Mouse (Mus musculus): ENCODE measurements at regions not wholly inside any gene's neighbourhood (a gene's known extent, or its start where the extent isn't known, plus 50 kb on each side); places are given as distances from the start of the nearest gene placed in this dataset.
A peak's percentile ranks its signal among the peaks of the same experiment; 100 is the strongest.

- DNase-seq (ENCODE audit: low spot score in 2 of 2), result no peak
These were observed 452.7 kb downstream of the Rps24 start for GRCm38 (mm10) chr14:24939476-24940200.

GRCm38 (mm10) chr14:24945716-24946115, 458.8 kb downstream of the Rps24 start:
- DNase-seq (ENCODE audit: low spot score in 2 of 2), result no peak

GRCm38 (mm10) chr14:24947084-24947483, 460.2 kb downstream of the Rps24 start:
- no peak for DNase-seq (ENCODE audit: low spot score in 2 of 2)

GRCm38 (mm10) chr14:24955891-24956410, 469.0 kb downstream of the Rps24 start:
- DNase-seq (ENCODE audit: low spot score in 2 of 2), result no peak

- no peak for DNase-seq (ENCODE audit: low spot score in 2 of 2)
These were observed 469.7 kb downstream of the Rps24 start for GRCm38 (mm10) chr14:24956528-24957210.

GRCm38 (mm10) chr14:24957392-24957791, 470.5 kb downstream of the Rps24 start:
- no peak for DNase-seq (ENCODE audit: low spot score in 2 of 2)

- DNase-seq (ENCODE audit: low spot score in 2 of 2), result no peak
These were observed 471.9 kb downstream of the Rps24 start for GRCm38 (mm10) chr14:24958821-24959220.

- no peak for DNase-seq (ENCODE audit: low spot score in 2 of 2)
These were observed 472.5 kb downstream of the Rps24 start for GRCm38 (mm10) chr14:24959401-24959800.

GRCm38 (mm10) chr14:24960082-24960482, 473.2 kb downstream of the Rps24 start:
- DNase-seq (ENCODE audit: low spot score in 2 of 2), result no peak

GRCm38 (mm10) chr14:24960875-24961274, 473.9 kb downstream of the Rps24 start:
- no peak for DNase-seq (ENCODE audit: low spot score in 2 of 2)

GRCm38 (mm10) chr14:24961721-24962120, 474.8 kb downstream of the Rps24 start:
- no peak for DNase-seq (ENCODE audit: low spot score in 2 of 2)

GRCm38 (mm10) chr14:24969584-24969983, 482.7 kb downstream of the Rps24 start:
- no peak for DNase-seq (ENCODE audit: low spot score in 2 of 2)

- no peak for DNase-seq (ENCODE audit: low spot score in 2 of 2)
These were observed 485.4 kb downstream of the Rps24 start for GRCm38 (mm10) chr14:24972357-24972756.

GRCm38 (mm10) chr14:24973039-24973438, 485.9 kb upstream of the Zmiz1 start:
- DNase-seq (ENCODE audit: low spot score in 2 of 2), result no peak

- no peak for DNase-seq (ENCODE audit: low spot score in 2 of 2)
These were observed 485.4 kb upstream of the Zmiz1 start for GRCm38 (mm10) chr14:24973591-24973990.

- DNase-seq (ENCODE audit: low spot score in 2 of 2), result no peak
These were observed 476.5 kb upstream of the Zmiz1 start for GRCm38 (mm10) chr14:24982489-24982888.

- DNase-seq (ENCODE audit: low spot score in 2 of 2), result peak; percentile 12 to 53
These were observed 475.7 kb upstream of the Zmiz1 start for GRCm38 (mm10) chr14:24983279-24983678.

GRCm38 (mm10) chr14:24985806-24986359, 473.1 kb upstream of the Zmiz1 start:
- DNase-seq (ENCODE audit: low spot score in 2 of 2), result no peak

GRCm38 (mm10) chr14:24986404-24986803, 472.6 kb upstream of the Zmiz1 start:
- DNase-seq (ENCODE audit: low spot score in 2 of 2), result no peak

- no peak for DNase-seq (ENCODE audit: low spot score in 2 of 2)
These were observed 465.0 kb upstream of the Zmiz1 start for GRCm38 (mm10) chr14:24993751-24994658.

GRCm38 (mm10) chr14:24995226-24995625, 463.8 kb upstream of the Zmiz1 start:
- DNase-seq (ENCODE audit: low spot score in 2 of 2), result no peak

Measured in spleen, postnatal 10 days (tissue).